Mouse (Mus musculus) CD4-positive helper T cell, adult 2 months (primary cell): Measurements from ENCODE around the gene Kmt2a.

Experiments used
- DNase-seq: peaks from one replicate; pipeline ENCODE4 v3.0.0-alpha.2; 2012; ENCODE audit warnings: low read depth, missing footprints, low spot score

The Kmt2a gene

DNA sequence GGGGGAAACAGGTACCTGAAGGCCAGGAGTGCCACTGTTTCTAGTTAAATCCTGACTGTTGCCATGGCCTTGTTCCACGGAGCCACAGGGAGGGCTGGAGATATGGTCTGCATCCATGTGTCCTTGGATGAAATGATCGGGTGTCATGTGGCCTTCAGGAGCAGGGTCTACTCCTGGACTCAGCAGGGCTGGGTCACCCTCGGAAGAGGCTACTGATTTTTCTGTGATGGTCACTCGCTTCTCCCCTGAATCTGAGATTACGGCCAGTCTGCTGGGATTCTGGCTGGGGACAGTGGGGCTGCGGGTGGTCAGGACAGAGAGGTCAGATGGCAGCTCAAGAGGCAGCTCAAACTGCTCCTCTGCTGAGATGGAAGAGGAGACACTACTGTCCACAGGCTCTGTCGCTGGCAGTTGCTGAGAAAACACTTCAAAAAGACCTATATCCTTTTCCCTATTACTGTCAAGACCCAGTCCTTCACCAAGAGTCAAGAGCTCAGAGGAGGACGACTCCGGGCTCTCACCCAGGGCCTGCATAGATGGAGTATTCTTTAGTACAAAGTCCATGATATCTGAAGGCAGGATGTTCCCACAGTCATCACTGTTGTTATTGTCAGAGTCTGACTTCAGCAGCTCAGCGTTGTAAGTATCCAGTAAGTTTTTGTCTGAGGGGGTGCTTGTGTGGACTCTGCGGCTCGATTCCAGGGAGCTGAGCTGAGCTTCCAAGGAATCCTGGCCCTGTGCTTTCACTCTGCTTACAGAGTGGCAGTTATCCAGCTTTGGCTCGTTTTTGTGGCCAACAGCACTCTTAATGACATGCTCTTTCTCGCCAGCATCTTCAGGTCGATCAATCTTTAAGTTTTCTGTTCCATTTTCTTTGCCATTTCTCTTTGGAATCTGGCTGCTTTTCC is 60.9 kb downstream of the Kmt2a start:
- no peak for DNase-seq

DNA sequence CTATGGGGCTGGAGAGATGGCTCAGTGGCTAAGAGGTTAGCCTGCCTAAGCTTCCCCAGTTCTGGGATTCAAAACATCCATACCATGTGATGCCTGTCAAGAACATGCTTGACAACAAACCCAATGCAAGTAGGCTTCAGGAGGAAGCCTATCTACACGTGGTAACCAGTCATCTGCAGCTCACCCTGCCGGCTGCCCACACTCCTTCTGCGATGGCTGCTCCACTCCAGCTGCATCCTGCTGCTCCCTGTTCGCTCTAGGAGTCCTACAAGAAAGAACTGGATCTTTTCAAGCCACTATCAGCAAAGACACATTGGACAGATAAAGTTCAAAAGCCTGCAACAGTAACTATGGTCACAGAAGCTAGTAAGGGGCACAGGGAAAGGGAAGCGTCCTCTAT is 63.6 kb downstream of the Kmt2a start:
- no peak for DNase-seq

DNA sequence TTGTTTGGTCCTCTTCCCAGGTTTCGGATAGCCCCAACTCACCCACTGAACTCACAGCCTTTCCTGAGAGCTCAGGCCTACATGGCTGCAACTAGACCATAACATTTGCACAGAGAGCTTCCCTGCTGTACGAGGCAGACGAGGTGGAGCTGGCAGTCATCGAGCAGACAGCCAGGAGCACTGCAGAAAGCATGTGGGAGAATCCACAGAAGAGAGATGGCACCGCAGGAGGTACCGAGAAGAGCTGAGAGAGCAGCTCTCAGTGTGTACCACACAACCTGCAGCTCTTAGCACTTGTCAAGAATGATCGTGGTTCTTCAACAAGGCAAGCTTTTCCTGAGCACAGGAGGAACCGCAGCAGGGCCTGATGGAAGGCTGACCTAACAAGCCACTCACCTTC is 66.9 kb downstream of the Kmt2a start:
- DNase-seq = no peak

DNA sequence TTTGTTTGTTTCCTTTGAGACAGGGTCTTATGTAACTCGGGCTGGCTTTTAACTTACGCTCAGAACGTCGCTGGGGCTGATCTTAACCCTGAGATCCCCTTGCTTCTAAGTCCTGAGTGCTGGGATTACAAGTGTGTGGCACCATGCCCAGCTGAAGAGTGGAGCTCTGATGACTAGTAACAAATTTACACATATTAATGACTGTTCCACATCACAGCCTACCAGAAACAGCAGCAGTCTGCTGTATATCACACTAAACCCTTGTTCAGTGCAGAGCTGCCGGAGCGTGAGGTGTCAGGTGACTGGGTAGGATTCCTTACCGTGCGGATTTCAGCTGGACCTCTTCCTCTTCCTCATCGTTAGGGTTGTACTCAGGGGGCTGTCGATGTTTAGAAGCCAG is 70.8 kb downstream of the Kmt2a start:
- no peak for DNase-seq

DNA sequence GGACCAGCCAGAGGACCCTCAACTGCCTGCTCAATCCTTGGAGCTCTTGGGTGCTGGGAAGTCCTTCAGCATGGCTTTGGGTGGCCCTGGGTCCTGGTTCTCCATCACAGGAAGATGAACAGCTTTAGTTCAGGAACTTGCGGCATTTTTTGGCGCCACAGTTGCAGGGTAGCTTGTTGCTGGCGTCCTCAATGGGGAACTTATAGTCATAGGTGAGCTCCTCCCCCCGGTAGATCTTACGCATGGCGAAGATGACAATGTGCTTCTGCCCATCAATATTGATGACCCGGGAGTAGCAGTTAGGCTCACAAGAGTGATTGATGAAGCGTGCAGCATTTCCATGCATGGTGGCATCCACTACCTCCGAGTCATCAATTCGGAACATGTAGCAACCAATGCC is 73.3 kb downstream of the Kmt2a start:
- DNase-seq = no peak

DNA sequence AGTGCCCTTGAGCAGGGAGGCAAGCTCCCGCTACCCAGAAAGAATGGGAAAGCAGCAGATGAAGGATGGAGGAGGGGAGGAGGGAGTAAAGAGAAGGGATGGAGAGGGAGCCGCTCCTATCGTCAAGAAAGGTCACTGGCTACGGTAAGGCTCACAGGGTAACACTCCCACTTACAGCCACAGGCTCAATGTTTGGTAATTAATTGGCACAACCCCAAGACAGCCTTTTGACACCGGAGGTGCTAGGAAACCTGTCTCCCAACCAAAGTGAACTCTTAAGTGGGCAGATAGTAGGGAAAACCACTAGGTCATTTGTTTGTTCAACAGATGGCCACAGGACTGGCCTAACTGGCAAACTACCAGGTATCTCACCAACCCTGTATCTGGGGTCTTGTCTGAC is 74.0 kb downstream of the Kmt2a start:
- DNase-seq = no peak

DNA sequence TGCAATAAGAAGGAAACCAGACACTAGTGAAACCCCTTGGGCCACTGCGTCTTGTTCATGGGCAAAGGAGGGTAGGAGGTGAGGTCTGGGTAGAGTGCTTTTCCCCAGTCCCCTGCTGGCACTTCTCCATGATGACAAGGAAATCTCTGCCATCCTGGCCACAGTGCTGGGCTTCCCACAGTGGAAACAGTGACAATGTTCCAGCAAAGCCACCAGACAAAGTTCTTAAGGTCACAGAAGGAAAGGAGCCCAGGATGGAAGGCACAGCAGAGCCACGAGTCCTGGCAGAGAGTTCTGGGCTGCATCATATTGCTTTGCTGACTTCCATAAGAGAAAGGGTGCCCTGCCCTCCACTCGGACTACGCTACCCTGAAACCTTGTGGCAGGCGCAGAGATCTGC is 75.6 kb downstream of the Kmt2a start:
- no peak for DNase-seq

DNA sequence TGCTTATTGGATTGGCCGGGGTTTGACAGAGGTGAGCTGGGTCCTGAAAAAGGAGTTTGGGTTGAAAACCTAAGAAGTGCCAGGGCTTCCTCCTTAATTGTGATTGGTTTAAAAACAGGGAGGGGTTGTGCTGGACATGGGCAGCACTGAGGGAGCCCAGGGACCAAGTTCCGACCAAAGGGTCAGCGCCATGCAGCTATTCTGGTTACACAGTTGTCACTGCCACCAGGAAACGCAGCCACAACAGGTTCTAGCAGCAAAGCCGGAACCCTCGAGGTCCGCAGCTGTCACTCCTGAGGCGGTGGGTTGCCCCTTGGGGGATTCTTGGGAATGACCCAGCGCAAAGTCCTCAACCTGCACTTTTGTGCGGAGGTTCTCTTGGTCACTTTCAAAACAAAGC is 76.4 kb downstream of the Kmt2a start:
- no peak for DNase-seq

DNA sequence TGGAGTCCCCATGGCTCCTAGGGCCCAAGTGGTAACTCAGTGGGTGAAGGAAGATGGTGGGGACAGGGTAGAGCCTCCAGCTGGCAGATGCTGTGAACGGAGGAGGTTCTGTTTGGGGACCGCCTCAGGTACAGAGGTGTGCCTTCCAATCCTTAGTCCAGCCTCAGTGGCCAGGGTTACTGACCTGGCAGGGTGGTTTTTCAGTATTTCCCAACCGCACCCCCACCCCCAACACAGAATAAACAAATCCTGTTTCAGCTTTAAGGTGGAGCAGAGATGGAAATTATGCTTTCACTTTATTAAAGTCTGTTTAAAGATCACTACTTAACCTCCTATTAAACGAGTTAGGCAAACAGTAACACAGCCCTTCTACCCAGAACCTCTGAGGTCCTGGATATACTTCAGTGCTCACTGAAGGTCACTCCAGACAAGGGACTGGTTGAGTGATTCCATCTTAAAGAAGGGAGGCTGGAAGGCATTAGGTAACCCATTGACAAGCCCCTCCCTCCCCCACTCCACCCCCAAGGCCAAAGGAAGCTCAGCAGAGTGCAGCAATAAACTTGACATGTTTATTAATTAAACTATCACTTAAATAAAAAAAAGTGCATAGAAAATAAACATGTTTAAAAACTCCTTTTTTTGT is 78.2 kb downstream of the Kmt2a start, which contains the start of gene Ttc36:
TSS of gene Ttc36 (minus strand) at position 265 of the 643 bp plus-strand sequence.
- no peak for DNase-seq

DNA sequence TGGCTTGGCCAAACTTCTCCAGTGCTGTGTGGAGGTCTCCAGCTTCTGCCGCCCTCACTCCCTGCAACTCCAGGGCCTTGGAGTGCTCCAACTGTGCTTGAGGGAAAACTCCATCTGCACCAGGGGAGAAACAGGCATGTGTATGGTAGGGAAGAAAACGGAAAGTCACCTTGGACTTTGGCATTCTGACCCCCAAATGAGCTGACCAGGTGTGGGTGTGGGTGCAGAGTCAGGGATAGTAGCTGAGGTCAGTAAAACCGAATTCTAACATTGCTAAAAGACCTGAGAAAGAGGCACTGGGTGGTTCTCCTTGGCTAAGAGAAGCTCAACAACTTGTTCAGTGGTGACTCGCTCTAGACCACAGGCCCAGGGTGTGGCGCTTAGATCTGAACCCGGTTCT is 79.4 kb downstream of the Kmt2a start:
- no peak for DNase-seq

DNA sequence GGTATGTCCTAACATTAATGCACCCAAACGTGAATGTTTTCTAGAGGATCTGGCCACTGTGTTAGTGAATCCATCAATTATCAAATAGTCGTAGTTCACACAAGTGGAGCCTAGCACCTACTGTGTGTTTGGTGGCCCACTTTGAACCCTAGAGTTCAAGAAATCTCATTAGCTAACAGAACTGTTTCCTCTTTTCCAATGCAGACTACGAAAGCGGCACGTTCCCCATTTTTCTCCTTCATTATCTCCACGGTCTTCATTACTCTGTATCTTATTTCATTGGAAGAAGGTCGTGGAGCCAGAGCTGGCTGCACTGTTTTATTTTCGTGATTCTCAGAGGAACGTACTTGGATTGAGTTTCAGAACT is 81.2 kb downstream of the Kmt2a start:
- DNase-seq = no peak

DNA sequence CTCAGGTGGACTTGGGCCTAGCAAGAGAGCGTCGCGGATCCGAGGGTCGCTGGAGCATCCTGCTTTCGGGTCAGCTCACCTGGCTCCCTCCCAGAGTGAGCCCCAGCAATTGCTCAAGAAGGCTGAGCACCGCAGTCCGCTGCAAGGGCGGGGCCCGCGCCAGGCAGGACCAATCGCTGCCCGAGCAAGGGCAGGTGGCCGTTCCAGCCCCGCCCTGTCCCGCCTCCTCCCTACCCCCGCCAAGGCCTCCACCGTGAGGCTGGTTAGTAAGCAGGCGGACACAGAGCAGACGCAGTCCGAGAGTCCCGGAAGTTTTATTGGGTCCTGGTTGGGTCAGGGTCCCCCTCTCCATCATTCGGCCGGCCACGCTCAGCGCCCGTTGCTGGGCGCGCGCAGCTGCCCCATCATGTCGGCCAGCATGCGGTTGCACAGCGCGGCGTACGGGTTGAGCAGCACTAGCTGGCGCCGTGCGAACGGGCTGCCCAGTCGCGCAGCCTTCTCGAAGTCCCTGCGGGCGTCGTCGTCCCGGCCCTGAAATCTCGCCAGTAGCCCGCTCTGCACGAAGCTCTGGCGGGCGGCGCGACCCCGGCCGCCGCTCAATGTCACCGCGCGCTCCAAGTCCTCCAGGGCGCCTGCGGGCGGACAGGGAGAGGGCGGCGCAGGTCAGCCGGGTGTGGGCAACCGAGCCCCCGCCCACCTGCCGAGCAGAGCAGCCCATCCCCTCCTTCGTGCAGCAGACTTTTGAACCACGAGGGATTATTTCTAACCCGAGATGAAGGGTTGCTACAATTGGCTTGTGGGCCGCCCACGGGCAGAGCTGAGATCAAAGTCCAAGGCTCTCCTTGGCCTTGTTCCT is 81.8 kb downstream of the Kmt2a start, which contains the start of gene Tmem25:
TSS of gene Tmem25 (minus strand) at position 206 of the 856 bp plus-strand sequence.
- DNase-seq = peak; percentile 80

DNA sequence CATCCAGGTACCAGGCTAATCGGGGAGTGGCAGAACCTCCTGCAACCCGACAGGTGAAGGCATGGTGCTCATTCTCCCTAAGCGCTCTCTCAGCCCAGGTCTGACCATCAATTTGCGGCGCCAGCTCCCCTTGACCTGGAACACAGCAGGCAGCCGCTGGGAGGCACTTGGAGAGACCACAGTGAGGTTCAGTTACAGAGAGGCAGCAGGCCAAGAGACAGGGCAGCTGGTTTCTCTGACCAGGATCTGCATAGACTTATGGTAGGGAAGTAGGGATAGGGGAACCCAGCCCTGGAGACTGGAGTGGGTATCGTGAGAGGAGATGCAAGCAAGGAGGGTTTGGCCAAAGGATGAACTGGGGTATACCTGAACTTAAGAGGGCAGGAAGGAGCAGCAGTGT is 82.8 kb downstream of the Kmt2a start:
- DNase-seq = no peak

DNA sequence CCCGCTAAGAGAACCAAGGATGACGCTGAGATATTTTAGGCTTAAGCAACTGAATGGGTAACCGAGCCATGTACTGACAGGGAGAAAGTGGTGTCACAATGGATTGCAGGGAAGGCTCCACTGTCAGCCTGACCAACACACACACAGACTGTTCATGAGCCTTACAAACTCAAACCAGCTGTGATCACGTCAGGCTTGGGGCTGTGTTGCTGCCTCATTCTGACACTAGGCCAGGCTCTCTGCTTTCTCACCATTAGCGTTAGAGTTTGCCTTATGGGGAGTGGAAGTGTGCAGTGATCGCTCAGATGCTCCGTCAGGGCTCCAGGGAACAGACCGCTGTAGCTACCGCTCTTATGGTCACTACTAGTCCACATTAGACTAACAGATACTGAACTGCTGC is 88.3 kb downstream of the Kmt2a start:
- DNase-seq = no peak

DNA sequence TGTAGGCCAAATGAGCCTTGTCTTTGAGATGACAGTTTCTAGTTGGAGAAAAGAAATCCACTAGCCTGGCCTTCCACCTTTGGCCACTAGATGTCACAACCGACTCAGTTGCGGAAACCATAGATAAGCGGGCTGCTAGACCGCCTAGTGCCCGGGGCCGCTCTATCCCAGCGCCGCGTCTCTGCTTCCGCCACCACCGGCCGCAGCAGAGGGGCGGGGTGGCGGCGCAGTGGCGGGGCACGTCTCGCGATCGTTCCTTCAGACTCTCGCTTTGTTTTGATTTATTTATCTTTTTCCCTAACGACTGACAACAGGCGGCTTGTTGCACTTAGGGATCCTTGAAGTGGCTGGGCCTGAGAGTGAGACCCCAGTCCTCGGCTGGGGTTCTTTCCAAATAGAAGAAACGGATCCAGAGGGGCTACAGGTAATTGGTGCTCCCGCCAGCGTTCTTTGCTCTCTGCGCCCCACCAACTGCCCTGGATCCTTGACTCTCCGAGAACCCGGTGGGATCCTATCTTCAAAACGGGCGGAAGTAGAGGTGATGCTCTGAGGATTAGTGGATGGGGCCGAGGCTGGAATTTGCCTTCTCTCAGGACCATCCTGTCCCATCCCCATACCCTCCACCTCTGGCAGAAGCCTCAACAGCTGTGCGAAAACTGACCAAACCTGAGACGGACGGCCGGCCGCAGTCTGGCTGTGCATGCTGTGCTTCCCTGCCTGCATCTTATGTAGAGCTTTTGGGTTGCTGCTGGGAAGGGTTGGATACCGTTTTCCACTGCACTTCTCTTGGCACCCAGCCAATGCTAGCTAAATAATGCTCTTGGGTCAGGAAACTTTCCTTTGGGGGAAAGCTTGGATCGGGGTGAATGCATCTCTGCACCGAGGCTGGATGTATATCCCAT is 108.1 kb downstream of the Kmt2a start:
- DNase-seq = peak; percentile 97

DNA sequence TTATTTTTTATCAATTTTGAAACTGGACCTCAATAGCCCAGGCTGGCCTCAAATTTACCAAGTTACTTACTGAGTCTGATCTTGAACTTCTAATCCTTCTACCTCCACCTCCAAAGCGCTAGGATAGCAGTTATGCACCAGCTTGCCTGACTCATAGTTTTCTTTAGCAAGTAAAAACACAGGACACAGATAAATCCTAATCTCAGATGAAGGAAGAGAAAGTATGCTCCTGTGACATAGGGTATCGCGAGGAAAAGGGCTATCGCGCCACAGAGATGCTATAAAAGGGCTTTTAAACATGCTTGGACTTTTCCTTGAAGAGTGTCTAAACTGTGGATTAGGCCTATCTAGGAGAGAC is 108.7 kb downstream of the Kmt2a start:
- no peak for DNase-seq

DNA sequence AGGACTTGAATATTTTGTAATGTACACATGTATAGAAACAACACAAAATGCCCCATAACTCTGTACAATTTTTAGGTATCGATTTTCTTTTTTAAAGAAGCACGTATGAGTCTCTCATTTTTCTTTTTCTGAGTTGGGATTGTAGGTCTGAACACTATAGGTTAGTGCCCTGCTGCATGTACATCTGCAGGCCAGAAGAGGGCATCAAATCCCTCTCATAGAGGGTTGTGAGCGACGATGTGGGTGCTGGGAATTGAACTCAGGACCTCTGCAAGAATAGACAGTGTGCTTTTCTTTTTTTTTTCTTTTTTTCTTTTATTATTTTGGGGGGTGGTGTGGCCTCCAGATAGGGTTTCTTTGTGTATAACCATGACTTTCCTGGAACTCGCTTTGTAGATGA is 109.7 kb downstream of the Kmt2a start:
- DNase-seq = peak; percentile 16

DNA sequence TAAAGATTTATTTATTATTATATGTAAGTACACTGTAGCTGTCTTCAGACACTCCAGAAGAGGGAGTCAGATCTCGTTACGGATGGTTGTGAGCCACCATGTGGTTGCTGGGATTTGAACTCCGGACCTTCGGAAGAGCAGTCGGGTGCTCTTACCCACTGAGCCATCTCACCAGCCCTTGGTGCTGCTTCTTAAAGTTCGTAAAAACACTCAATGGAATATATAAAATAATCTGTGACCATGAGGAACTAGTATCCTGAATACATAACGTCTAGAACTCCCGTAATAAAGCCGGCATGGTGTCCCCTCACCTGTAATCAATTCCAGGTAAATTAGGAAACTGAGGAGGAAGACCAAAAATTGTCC is 113.1 kb downstream of the Kmt2a start:
- DNase-seq = peak; percentile 14

DNA sequence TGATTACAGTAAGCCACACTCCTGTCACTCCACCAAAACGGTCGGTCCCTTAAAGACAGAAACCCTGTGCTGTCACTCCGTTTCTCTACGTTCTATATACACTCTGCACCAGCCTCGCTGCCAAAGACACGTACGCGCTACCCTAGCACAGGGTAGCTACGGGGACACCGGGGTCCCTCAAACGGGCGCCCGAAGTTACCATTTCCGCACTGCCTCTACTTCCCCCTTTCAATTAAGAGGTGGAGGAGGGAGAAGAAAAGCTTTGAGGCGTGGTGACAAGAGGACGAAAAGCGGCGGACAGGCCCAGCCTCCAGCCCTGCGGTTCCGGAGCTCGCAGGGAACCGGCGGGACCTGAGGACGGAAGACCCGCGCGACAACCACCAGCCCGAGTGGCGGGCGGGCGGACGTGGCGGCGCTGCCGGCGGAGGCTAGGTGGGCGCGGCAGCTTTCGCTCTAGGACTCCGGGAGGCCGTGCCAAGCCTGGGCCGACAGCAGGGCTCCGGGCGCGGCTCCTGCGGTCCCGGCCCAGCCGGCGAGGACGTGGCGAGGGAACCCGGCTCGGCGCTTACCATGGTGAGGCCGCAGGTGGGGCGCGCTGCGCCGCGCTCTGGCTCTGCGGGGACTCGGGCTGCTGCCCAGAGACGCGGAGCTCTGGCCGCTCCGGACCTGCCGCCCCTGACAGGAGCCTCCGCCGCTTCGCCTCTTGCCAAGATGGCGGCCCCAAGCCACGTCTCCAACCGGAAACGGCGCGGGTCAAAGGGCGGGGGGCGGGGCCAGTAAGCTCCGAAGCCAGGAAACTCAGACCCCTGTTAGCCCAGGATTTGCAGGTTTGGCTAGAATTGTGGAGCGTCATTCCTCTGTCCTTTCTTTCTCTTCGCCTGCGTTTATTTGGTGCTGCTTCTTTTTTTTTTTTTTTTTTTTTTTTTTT is 113.7 kb downstream of the Kmt2a start, which contains the start of the genes Arcn1 and Ift46:
TSS of gene Arcn1 (minus strand) at position 745 of the 928 bp plus-strand sequence.
TSS of gene Ift46 (plus strand) at position 808 of the 928 bp plus-strand sequence.
- DNase-seq = peak; percentile 92

DNA sequence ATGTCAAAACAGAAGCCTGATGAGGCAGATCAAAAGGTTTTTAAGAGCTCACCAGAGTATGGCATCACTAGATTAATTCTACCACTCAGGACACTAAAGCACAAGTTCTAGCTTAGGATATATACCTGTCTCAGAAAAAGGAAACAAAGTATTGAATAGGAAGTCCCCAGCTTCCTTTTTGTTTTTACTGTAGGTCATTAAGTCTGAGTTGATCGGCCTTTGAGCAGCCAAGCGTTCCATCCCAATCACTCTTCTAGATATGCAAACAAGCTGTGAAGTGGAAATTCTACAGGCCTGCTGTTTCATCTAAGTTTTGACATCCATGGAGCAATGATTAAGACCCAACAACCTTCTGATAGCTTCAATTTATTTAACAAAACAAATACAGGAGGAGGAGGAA is 120.2 kb downstream of the Kmt2a start:
- no peak for DNase-seq
